Mouse (Mus musculus) megakaryocyte, adult 5-6 weeks (primary cell): Measurements from ENCODE around the gene Mcmbp. TPM values are rescaled to one million over a fixed set of nuclear protein-coding genes. Genes with fewer than 3 reads are reported as not detected.
"Not testable (repeated sequence)": the region's sequence is repeated elsewhere in the genome, so short reads cannot be mapped to it uniquely, and the experiment has no call there.

ENCODE experiments used
- ATAC-seq: 2 replicates; pipeline ENCODE4 v1.8.0; 2016; ENCODE audit warnings: mild to moderate bottlenecking, inconsistent platforms; ENCODE audit not compliant: poor library complexity, severe bottlenecking
- total RNA-seq, 2 experiments: library from RNA; stranded (forward) in 1 of 2; stranded (reverse) in 1 of 2; fragments of 153-499, 151-499 nt in 1 of 2; fragments of 221-1000, 200-1000 nt in 1 of 2; gene quantifications; 2 replicates each; pipeline versions ENCODE4 v1.2.3 to v1.2.4; 2015 to 2017

The Mcmbp gene
- total RNA-seq, 2 experiments from 2014 or later: 77.4 to 133 TPM

DNA sequence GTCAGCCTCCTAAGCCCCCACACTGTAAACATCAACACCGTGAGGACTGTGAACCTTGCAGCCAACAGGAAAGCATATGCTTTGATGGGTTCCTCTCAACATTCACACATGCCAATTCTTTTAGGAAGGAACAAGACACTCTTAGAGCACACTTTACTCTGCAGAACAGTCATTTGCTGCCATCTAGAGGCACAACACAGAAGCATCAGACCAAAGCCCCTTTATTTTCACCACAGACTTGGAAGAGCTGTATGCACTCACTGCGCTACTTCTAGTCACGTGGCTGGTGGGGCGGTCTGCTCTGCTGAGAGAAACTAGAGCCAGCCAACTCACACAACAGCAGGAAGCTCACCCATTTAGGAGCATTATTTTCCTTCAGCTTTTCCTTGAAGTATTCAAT lies 15.5 kb downstream of the Mcmbp start:
- ATAC-seq: peak; percentile 85

DNA sequence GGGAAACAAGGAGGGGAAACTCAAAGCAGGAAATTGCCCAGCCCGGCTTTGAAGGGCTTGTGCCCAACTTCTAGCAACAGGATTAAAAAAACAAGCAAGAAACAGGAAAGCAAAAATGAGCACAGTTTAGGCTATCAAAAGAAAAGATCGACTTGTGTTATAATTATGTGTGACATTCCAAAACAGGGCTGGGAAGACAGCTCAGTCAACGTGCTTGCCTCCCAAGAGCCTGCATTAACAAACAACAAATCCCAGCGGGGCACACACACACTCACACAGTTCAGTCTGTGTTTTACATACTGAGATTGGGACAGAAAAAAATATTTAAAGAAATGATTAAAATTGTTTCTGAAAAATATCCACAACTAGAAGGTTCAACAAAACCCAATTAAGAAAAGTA lies 22.3 kb downstream of the Mcmbp start:
- no peak for ATAC-seq

DNA sequence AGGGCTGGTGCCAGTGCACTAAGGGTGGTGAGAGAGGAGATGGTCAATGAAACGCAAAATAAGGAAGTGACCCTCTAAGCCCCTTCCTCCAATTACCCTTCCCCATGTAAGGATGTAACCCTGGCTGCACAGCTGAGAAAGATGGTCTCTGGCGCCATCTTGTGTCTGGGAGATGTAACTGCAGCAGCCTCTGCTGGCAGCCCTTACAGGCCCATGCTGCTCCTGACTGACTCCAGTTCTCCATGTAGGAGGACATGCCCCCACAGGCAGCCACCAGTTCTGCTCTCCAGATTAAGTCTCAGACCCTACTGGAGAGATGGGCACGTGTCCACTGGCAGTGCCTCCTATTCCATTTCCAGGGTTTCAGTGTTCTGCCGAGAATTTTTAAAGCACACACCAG lies 34.6 kb downstream of the Mcmbp start:
- peak; percentile 96 for ATAC-seq

DNA sequence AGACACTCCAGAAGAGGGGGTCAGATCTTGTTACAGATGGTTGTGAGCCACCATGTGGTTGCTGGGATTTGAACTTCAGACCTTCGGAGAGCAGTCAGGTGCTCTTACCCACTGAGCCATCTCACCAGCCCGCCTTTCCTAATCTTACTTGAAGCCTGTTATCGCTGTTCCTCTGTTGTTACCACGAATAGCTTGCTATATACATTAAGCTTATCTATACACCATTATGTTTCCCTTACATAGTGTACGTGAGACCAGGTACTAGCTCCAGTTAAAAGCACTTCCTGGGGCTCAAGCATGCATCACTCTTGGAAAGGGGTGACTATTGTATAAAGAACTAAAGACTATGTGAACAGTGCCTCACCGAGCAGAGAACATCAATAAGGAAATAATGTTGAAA lies 40.3 kb downstream of the Mcmbp start:
- not testable (repeated sequence) for ATAC-seq

DNA sequence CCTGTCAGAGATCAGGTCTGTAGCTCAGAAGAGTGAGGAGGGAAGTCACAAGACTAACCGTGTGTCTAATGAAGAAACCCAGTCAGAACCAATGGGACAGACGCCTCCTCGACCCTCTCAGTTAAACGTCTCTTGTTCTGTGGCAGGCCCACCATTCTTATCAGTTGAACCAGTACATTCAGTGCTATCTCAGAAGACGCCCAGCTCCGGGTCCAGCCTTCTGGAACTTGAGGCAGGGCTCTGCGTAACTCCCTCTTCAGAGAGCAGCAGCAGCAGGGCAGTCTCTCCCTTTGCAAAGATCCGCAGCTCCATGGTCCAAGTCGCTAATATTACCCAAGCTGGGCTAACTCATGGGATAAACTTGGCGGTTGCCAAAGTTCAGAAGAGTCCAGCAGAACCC lies 45.4 kb downstream of the Mcmbp start:
- ATAC-seq: no peak

DNA sequence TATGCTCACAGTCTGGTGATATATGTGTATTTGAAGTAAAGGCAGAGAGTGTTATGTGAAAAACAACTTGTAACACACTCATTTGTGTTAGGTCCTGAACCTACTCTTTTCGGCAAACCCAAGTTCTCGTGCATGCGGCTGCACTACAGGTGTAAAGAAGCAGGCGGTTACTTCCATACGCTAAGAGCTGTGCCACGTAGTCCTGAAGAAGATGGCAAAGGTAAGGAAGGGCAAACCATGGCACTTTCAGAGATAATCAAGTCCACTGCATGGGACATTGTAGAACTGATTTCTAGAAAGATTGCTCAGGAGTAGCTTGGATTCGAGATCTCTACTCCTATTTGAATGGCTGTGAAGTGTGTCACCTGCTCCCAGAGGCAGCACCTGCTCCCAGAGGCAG lies 48.1 kb downstream of the Mcmbp start:
- no peak for ATAC-seq

GRCm38 (mm10) chr7:128690796-128691195 lies 49.5 kb downstream of the Mcmbp start:
- no peak for ATAC-seq

DNA sequence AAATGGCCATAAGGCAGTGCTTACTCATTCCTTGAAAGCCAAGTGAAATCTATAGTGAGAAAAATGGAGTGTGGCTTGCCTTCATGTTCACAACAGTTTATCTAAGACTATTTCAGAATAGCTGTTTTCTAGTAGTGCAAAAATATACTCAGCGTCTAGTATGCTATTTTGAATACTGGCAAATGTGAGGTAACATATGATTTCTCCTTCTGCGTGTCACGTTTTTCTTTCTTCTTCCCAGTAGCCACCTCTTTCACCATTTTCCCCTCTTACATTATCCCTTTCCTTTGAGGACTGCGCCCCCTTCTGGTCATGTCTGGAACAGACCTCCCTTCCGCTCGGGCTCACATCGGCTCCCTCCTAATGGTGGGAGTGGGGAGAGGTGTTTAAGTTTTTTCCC lies 50.2 kb downstream of the Mcmbp start:
- ATAC-seq: peak; percentile 78

DNA sequence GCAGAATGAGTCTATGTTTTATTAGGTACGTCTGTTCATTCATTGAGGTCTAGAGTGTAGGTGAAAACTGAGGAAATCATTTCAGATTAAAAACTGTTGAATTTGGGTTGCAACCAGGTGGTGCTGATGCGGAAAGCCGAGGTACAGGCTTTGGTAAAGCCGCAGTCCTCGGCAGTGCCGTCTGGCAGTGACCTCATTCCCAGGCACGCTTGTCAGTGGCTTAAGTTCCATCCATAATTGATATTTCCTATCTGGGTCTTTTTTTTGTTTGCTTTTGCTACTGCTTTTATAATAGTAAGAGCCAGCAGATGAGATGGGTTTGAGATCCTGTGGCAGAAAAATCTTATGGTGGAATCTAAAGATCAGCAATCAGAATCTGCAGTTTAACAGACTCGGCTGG lies 50.9 kb downstream of the Mcmbp start:
- no peak for ATAC-seq

- peak; percentile 73 for ATAC-seq
These were observed 52.3 kb downstream of the Mcmbp start for GRCm38 (mm10) chr7:128687821-128688564.

DNA sequence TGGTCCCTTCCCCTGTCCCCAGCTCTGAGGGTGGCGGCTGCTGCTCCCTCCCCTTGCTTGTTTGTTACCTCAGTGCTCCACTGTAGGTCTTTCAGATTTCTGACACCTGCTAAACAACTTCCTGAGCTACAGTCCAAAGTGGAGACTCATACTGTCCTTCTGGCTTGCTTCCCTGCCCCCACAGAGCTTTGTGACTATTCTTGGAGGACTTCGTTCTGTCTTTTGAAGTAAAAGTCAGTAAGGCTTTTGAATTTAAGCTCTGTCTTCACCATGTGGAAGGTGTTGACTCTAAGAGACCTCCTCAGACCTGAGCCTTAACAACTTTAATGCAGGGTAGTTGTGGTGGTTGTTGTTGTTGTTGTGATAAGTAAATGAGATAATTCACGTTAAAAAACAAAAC lies 61.7 kb downstream of the Mcmbp start:
- no peak for ATAC-seq

DNA sequence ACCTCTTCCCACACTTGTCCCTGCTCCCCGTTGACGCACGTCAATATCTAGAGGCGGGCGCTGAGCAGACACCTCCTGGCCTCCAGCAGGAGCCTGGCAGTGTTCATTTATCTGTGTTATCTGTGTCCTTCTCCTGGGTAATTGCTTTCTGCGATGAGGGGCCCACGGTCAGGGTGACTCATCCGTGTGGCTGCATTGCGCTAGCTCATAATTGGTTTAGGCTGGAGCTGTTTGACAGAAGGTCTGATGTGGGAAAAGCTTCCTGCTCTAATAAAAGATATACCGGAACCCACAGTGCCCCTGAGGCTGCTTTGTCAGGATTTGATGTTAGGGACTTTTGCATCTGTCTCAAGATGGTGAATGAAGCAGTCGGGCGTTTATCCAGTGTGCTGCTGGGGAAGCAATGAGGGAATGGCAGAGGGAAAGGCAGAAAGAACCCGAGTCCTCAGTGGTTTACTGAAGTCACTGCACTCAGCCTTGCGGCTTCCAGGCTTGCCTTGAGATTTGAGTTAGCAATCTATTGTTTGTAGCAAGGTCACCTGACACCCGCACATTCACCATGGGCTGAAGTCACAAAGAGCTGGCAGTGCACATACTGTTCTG lies 67.8 kb downstream of the Mcmbp start:
- no peak for ATAC-seq

GRCm38 (mm10) chr7:128671952-128672351 lies 68.3 kb downstream of the Mcmbp start:
- no peak for ATAC-seq

DNA sequence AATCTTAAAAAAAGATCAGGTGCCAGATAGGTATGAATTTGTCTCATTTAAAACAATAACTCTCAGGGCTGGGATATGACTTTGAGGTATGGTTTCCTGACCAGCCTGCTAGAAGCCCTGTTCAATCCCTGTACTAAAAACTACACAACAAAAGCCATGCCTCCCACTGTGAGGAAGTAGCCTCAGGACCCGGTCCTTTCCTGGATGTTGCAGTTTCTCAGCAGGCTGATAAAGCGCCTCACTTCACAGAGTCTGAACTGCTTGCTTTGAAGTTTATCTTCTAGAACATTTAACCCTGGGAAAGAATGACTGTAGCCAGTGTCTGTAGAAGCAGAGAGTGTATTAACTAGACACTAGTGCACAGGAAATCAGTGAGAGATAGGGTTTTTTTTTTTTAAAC lies 71.5 kb downstream of the Mcmbp start:
- no peak for ATAC-seq

GRCm38 (mm10) chr7:128667788-128668187 lies 72.5 kb downstream of the Mcmbp start:
- ATAC-seq: no peak

- ATAC-seq: no peak
These were observed 75.4 kb downstream of the Mcmbp start for GRCm38 (mm10) chr7:128664861-128665377.

GRCm38 (mm10) chr7:128663906-128664305 lies 76.4 kb downstream of the Mcmbp start:
- ATAC-seq: no peak

DNA sequence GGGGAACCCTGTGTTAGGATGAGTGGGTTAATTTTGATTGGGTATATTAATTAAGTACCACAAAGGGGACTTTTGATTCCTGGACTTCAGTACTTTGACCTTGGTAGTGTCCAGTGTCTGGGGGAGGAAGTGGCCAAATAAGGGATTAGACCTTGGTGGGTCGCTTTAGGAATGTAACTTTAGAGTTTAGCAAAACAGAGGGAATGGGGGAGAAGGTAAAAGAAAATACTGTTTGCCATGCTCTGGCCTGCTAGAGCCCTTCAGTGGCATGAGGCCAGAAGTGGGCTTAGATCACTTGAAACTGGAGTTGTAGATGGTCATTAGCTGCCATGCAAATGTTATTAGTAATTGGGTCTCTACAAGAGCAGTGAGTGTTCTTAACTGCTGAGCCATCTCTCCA lies 83.3 kb downstream of the Mcmbp start:
- ATAC-seq: no peak
